Mouse (Mus musculus) kidney, adult 2 months (tissue): ENCODE results near the gene Trdmt1.
A peak's percentile ranks its signal among the peaks of the same experiment; 100 is the strongest.

ENCODE experiments used
- CTCF ChIP-seq: fragments of 200-500 bp; conservative IDR thresholded peaks from 2 replicates; pipeline ENCODE4 v1.5.1; 2011; ENCODE audit warnings: low read depth, mild to moderate bottlenecking, control low read depth, low read length, moderate library complexity, mixed read lengths; ENCODE audit not compliant: insufficient read depth, insufficient read length
- POLR2A ChIP-seq: fragments of 200-500 bp; IDR thresholded peaks from one replicate; pipeline ENCODE4 v1.6.1; 2011; ENCODE audit warnings: low read depth, low read length, control low read depth

- TF ChIP-seq POLR2A (no peak), CTCF (peak; percentile 29; the same call in 1 of the 2 replicates)
Observed at GRCm38 (mm10) chr2:13536747-13537146, 7.7 kb downstream of the Trdmt1 start.
